Mouse (Mus musculus): ENCODE measurements around the gene Zranb3.

- TF ChIP-seq CTCF (IDR thresholded peaks at IDR 0.05; ENCODE audit: low read depth) (no peak), EP300 (IDR thresholded peaks at IDR 0.05; ENCODE audit: low read depth) (no peak)
Observed at GRCm38 (mm10) chr1:127970870-127971269, 132.0 kb downstream of the Zranb3 start.

Measured in liver, postnatal 0 days (tissue).